Mouse (Mus musculus) right cerebral cortex, adult 2 months (tissue): Measurements from ENCODE around the gene AB124611.
"Not testable (repeated sequence)": the region's sequence is repeated elsewhere in the genome, so short reads cannot be mapped to it uniquely, and the experiment has no call there.

Source experiments
- DNase-seq, 2 experiments: peaks; one replicate each; pipeline ENCODE4 v3.0.0; 2021 to 2022; ENCODE audit warnings: low spot score in 2 of 2

Gene AB124611

DNA sequence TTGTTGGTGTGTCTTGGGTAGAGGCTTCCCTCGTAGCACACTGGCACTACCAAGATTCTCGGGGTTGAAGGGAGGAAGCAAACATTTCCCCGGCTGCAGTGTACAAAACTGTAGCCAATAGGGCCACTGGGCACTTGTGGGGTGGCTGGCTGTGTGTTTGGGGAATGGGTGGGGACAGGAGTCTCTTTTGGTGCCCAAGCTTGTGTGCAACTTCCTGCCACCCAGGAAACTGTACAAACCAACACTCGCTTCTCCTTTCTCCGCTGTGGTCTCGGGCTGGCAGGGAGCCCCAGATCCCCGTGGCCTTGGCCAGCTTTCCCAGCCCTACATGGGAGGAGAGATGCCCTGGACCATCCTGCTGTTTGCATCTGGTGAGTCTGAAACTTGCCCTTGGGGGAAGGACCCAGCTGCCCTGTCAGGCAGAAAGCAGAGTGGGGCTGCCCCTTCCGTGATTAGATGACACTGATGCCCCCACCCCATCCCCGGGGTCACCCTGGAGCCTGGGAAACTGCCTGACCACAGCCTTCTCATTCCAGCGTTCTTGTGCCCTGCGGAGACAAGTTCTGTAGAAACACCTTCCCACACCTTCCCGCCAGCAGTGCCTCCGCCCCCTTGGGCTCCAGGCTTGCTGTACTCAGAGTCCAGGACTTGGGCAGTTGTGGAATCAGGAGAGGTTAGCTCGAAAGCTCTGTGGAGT is at the start of gene AB124611:
Gene AB124611, plus strand, starts transcription at position 240 of the 697 bp plus-strand sequence.
- DNase-seq: no peak

DNA sequence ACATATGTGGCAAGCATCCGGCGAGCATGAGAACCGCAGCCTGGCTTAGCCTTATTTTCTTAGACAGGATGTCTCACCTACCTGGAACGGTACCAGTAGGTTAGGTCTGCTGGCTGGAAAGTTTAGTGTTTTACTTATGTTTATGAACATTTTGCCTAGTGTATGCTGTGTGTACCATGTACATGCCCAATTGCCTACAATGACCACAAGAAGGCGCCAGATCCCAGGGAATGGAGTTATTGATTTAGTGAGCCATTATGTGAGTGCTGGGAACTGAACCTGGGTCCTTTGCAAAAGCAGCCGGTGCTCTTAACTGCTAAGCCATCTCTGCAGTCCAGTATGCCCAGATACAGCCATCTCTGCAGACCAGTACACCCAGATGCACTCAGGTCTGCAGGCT is 48.3 kb upstream of the AB124611 start:
- no peak for DNase-seq

DNA sequence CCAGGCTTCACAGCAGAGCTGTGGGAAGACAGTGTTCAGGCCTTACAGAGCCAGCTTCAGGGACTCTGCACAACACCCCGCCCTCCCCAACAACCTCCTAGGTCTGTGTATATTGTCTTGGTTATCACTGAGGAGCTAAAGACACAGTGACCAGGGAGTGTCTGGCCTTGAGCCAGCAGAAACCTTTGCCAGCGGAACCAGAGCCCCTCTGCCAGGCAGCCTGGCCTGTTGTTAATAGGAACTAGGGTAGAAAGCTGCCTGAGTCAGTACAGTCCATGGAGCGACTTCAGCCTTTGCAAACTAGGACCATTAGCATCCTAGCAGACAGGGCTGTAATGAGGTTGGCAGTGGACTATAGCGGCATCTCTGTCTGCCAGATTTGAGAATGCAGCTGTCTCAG is 41.9 kb upstream of the AB124611 start:
- no peak for DNase-seq

DNA sequence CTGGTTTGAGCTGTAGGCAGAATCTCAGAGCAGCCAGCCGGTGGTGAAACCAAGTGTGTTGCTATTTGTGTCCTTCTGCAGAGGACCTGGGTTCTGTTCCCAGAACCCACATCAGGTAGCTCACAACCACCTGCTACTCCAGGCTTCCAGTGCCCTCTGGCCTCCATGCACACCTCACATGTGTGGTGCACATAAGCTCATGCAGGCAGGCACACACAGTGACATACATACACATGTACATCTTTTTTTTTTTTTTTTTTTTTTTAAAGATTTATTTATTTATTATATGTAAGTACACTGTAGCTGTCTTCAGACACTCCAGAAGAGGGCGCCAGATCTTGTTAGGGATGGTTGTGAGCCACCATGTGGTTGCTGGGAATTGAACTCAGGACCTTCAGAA is 37.7 kb upstream of the AB124611 start:
- not testable (repeated sequence) for DNase-seq

DNA sequence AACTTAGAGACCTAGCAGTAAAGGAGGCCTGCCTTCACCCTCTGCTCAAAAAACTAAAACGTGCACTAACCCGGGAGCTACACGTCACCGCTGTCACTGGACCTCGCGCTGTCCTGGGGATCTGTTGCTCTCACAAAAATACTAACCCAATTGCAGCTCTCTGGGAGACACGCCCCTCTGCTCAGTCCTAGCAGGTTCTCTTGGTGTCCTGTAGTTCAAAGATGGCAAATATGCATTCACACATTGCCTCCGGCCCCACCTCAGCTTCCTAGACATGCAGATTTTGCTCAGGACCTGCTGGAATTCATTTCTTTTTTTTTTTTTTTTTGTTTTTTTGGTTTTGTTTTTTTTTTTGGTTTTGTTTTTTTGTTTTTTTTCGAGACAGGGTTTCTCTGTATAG is 35.3 kb upstream of the AB124611 start:
- no peak for DNase-seq

DNA sequence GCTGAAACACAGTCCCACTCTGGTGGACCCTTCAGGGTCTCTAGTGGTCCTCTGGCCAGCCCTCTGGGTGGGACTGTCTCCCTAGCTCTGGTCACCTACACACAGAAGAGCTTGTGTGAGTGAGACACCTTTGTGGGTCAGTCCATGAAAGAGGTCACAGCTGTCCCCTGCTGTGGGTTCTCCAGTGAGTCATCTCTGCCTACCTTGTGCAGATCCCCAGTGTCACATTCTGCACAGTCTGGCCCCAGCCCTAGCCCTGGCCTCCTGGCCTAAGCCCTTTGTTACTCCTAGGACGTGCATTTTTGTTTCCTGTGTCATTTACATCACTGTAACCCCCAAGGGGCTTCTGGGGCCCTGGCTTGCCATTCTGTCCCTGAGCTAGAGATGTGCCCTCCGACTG is 32.1 kb upstream of the AB124611 start:
- no peak for DNase-seq

DNA sequence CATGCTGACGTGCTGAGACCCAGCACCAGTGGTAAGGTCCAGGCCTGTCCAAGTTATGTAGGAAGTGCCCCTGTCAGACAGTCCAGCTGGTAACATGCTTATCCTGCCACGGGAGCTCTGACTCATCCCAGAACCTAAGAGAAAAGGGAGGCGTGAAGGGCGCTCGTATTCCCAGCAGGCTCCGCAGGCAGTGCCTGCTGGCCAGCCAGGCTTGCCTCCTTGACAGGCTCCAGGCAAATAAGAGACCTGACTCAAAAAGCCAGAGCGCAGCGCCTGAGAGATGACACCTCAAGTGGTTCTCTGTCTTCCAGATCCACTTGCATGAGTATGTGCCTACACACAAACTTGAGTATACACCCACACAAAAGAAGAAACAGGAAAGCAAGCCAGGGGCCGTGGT is 31.2 kb upstream of the AB124611 start:
- peak; percentile 44 to 54 for DNase-seq

DNA sequence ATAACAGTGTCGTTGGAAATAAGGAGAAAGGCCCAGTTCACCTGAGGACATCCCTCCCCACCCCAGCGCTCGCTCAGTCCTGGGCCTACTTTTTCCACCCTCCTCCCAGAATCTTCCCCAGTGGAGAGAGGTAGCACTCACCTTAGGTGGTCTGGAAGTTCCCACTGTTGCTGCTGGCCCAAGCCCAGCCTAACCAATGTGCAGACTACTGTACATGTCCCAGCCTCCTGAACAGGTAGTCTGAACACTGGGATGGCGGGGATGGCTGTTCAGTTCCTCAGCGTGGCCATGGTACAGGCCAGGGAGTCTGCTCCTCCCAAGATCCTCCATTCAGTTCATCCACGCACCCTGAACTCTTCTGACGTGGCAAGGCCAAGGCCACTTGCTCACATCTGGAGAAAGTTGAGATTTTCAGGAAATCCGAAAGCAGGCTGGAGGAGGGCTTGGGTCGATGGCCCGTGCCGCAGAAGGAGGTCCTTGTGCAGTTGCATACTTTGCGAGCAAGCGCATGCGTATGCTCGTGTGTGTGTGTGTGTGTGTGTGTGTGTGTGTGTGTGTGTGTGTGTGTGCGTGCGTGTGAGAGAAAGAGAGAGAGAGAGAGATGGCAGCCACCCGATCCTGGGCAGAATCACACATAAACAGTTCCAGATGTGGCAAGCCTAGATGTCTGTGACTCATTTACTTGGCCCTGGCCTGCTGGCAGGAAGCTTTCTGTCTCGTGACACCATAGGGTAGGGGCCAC is 29.5 kb upstream of the AB124611 start:
- DNase-seq: no peak

DNA sequence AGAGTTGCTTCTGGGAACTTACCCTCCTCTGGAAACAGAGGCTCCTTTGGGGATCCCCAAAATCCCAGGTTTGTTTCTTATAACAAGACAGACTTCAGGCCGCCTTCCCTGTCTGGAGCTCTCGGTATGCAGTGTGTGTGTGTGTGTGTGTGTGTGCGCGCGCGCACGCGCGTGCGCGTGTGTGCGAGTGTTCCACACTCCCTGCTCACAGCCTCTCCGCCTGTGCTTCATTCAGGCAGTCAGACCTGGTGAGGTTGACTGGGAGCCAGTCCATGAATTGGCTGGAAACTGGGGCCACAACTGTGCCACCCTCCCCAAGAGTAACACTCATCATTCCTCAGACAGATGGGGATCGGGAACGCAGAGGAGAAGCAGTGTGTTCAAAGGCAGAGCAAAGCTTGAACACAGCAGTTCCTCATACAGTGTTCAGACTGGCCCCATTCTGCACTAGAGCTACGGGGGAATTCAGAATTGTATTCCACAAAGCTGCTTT is 28.9 kb upstream of the AB124611 start:
- DNase-seq: no peak

DNA sequence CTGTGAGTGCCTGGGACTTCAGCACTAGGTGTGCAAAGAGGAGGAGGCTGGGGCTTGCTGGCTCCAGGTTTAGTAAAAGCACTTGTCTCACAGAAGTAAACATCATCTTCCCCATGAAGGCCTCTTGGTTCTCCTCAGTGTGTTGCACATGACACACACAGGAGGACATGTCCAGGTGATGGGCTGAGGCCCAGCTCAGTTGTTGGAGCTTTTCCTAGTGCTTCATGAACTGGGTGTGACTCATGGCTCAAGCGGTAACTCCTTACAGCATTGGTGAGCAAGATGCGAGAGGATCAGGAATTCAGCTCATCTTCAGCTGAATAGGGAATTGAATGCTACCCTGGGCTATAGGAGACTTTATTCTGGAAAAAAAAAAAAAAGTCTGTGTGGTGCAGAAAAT is 28.3 kb upstream of the AB124611 start:
- no peak for DNase-seq

DNA sequence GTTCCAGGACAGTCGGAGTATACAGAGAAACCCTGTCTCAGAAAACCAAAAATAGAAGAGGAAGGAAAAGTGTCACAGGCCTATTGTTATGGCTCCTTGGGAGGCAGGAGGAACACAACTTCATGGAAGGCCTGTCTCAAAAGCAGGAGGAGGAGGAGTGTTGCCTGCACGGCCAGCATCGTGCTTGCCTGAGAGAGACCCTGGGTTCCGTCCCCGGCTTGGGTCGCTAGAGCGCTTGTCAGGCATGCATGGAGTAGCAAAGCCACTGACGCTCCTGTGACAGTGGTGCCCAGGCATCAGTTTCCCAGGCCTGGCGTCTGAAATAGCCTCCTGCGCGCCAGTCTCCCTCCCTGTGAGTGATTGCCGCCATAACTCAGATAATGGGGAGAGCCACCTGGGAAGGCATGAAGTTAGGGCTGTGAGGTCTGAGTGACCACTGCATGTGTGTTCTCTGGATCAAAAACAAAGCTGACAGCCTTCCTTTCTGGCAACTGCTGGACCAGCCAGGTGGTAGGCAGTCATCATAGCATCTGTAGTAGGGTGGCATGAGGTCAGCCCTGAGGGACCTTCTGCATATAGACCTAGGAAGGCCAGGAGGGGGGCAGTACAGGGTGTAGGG is 27.6 kb upstream of the AB124611 start:
- no peak for DNase-seq

DNA sequence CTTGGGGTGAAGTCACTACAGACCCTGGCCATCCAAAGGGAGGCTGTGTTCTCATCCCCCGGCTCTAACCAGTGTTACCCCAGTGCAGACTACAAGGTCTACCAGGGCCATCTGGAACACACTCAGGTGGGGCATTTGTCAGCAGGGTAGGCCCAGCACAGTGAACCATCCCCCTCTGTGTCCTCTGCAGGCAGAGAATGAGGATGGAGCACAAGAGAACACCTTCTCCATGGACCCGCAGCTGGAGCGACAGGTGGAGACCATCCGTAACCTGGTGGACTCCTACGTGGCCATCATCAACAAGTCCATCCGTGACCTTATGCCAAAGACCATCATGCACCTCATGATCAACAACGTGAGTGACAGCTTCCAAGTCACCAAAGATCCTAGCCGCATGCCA is 22.6 kb upstream of the AB124611 start:
- DNase-seq: no peak

DNA sequence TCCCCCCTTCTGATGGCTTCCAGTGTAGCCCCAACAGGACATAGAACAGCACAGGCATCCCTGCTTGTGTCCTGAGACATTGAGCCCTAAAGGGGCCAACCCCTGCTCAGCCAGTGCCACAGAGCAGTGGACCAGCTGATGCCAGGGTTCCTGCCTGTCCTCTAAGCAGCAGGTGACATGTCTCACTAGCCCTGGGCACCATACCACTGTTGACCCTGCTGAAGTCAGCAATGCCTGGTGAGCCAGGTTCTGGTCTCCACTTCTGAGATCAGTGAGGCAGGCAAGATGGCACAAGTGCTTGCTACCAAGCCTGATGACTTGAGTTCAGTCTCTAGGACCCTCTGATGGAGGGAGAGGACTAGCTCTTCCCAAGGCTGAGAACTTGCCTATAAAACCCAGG is 20.2 kb upstream of the AB124611 start:
- DNase-seq: no peak

DNA sequence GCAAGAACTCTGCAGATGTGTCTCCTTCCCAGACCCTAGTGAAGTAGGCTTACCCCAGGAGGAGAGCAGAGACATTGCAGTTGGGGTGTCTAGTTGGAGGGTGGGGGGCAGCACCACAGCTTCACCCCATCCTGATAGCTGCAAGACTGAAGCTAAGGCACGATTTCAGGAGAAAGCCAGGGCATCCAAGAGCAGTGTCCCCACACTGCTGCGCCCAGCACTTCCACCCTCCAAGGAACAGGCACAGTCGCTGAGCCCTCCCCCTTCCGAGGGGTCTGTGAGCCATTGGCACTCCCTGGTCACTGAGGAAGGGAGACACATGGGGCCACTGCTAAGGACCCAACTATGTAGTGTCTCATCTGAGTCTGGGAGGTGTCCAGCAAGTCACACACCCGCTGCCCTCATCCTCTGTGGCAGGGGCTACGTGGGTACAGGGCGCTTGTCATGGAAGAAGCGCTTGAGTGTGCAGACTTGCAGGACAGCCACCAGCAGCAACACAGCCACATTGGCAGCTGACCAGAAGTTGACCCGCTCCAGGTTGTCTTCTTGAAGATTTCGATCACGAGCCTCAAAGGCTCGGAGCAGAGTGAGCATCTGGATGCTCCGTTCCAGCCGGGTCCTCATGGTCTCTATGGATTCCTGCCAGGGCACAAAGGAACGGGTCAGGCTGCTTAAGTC is 18.1 kb upstream of the AB124611 start:
- no peak for DNase-seq

DNA sequence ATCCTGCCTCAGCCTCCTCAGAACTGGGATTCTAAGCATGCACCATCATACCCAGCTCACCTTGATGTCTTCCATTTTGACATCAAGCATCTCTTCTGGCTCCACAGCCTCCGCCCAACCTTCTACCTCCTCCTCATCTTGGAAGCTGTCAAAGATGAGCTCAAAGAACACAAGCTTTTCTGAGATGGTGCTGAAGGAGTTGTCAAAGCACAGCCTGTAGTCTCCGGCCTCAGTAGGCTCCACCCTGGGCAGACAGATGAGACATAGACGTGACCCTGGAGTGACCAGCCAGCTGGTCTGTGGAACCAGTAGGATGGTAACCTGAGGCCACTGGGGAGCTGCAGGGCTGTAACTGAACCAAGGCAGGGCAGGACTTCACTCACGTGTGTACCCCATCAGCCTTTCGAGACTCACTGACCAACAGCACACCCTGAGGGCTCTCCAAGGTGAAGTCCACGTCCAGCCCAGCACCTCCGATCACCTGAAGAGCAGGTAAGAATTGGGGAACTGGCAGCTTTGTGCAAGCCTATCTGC is 17.0 kb upstream of the AB124611 start:
- no peak for DNase-seq

DNA sequence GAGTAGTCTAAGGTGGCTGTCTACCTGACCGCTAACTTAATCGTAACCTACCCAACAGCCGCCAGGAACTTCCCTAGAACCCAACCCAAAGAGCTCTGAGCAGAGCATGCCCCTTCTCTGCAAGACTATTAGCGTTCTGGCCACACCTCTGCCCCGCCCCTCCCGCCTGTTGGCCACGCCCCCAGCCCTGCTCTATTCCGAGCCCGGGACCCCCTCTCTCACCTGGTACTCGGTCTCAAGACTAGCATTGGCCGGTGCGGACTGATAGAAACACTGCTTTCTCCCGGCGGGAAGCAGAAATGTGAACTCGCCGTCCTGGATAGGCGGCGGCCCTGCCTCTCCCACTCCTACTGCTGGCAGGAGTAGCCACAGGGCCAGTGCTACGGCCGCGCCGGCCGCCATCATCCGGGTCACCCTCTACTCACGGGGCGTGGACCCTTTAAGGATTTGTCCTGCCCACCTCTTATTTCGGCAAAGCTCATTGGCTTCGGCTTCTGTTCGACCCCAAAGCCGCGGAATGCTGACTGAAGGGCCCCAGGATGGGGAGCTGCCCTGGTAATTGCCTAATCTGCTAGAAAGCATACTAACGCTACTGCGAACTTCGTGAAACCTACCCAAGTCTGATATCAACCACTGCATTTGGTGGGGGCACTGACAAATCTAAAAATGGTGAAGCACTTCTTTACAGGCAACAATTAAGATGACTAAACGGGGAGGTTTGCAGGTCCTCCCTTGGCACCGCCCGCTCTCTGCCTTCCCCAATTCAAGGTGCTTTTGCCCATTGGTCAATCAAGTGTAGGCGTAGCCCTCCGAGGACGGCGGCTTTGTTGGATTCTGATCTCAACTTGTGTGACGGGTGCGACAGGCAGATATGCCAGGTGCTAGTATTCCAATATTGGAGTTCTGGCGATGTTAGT is 15.9 kb upstream of the AB124611 start, which contains the start of gene Tmed1:
Gene Tmed1, minus strand, starts transcription at position 481 of the 917 bp plus-strand sequence.
- peak; percentile 93 to 96 for DNase-seq

DNA sequence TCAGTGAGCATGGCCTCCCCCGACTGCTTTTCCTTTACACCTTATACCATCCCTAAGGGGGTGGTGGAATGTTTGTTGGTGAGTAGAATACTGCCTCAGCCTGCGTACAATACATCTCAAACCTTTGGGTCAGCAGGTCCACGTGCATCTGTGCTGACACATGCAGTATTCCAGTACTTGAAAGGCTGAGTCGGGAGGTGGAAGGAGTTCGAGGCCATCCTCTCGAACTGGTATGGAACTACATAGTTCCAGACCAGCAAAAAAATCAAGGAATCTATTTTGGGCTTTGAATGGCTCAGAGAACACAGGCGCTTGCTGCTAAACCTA is 15.3 kb upstream of the AB124611 start:
- DNase-seq: no peak

DNA sequence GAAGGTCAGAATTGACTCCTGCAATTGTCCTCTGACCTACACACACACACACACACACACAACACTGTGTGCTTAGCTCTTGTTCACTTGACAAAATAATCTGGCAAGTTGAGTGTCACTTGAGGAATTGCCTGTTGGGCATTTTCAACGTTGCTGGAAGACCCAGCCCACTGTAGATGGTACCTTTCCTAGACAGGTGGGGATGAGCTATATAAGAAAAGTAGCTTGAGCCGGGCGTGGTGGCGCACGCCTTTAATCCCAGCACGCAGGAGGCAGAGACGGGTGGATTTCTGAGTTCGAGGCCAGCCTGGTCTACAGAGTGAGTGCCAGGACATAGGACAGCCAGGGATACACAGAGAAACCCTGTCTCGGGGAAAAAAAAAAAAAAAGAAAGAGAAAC is 14.9 kb upstream of the AB124611 start:
- DNase-seq: no peak

DNA sequence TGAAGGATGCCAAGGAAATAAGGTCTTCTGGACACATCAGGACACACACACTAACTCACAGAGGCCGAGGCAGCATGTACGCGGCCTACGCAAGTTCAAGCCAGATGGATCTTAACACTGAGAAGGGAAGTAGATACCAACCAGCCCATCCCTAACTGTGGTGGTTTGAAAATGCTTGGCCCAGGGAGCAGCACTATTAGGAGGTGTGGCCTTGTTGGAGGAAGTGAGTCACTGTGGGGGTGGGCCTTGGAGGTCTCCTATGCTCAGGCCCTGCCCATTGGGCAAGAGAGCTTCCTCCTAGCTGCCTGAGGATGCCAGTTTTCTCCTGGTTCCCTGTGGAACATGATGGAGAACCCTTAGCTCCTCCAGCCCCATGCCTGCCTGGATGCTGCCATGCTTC is 12.5 kb upstream of the AB124611 start:
- no peak for DNase-seq

DNA sequence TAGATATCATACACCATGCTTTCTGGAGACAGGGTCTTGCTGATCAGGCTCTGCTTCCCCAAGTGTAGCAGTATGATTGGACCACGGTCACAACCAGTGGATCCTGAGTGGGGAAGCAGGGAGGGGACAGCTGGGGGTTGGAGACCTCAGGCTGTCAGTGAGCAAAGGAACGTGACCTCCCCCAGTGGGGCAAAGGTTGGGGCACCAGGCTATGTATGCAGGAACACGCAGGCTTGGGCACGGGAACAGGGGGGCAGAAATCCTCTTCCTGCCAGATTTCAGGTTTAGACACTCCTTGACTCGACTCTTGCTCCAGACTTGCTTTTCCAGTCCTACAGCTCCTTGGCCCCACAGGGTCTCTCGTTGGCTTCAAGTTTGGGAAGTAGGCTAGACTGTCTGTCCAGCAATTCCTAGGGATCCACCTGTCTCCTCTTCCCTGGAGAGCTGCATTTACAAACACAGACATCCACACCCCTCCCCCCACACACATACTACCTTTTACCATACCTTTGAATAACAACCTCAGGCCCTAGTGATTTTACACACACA is 8.0 kb upstream of the AB124611 start:
- no peak for DNase-seq

DNA sequence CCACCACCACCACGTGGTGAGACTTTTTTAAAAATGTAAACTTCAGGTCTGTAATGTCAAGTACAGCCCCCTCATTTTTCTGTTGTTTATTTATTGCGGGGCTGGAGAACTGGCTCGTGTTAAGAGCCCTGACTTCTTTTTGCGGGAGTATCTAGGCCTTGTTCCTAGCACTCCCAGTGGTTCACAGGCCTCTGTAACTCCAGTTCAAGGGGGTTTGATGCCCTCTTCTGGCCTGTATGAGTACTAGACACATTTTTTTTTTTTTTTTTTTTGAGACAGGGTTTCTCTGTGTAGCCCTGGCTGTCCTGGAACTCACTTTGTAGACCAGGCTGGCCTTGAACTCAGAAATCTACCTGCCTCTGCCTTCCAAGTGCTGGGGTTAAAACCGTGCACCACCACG is 7.3 kb upstream of the AB124611 start:
- not testable (repeated sequence) for DNase-seq
